Mouse (Mus musculus): ENCODE results near the gene Olfr322. TPM values are rescaled to one million over a fixed set of nuclear protein-coding genes. Genes with fewer than 3 reads are reported as not detected.
"Not testable (repeated sequence)": the region's sequence is repeated elsewhere in the genome, so short reads cannot be mapped to it uniquely, and the experiment has no call there.

The Olfr322 gene
- polyA plus RNA-seq, 1 experiment from 2014 or later, result not detected

- no peaks in the 10 kb centered on the region for H3K9me3 ChIP-seq (replicated peaks; ENCODE audit: control insufficient read depth, low read length)
- WGBS, result 67% methylated on average over 1 of the region's 1 CpGs
- no peak within 1 kb of the TSS for H3K27ac ChIP-seq (ENCODE audit: low read length)
- H3K4me1 ChIP-seq (ENCODE audit: control insufficient read depth, insufficient read depth, low read length), result no peaks in the 10 kb centered on the region
- H3K9ac ChIP-seq (ENCODE audit: low read length), result no peak within 1 kb of the TSS
- no peaks in the 10 kb centered on the region for H3K27me3 ChIP-seq (ENCODE audit: control insufficient read depth, insufficient read depth, low read length)
- no peaks in the 10 kb centered on the region for H3K36me3 ChIP-seq (ENCODE audit: control insufficient read depth, insufficient read depth)
- H3K4me2 ChIP-seq (ENCODE audit: low read depth, low read length), result no peak within 1 kb of the TSS
- ATAC-seq (replicated peaks; ENCODE audit: extremely low read depth, insufficient read depth, low FRiP score), result no peak
- H3K4me3 ChIP-seq (ENCODE audit: low read length), result no peak within 1 kb of the TSS
Measured at GRCm38 (mm10) chr11:58680799-58681198, 22.2 kb downstream of the Olfr322 start, which contains the start of gene Olfr320. Olfr320 (plus strand) TSS chr11:58681099.

GRCm38 (mm10) chr11:58698862-58699261 is 40.3 kb downstream of the Olfr322 start, which contains the start of gene Olfr319:
Olfr319 (plus strand) TSS chr11:58699162.
- H3K9me3 ChIP-seq (replicated peaks; ENCODE audit: control insufficient read depth, low read length), result peaks cover 8% of the 10 kb centered on the region
- H3K27ac ChIP-seq (ENCODE audit: low read length), result no peak within 1 kb of the TSS
- H3K4me3 ChIP-seq (ENCODE audit: low read length), result no peak within 1 kb of the TSS
- no peaks in the 10 kb centered on the region for H3K36me3 ChIP-seq (ENCODE audit: control insufficient read depth, insufficient read depth)
- ATAC-seq (replicated peaks; ENCODE audit: extremely low read depth, insufficient read depth, low FRiP score), result no peak
- no peak within 1 kb of the TSS for H3K9ac ChIP-seq (ENCODE audit: low read length)
- no peak within 1 kb of the TSS for H3K4me2 ChIP-seq (ENCODE audit: low read depth, low read length)
- no peaks in the 10 kb centered on the region for H3K27me3 ChIP-seq (ENCODE audit: control insufficient read depth, insufficient read depth, low read length)
- 71% methylated on average over 3 of the region's 3 CpGs for WGBS
- H3K4me1 ChIP-seq (ENCODE audit: control insufficient read depth, insufficient read depth, low read length), result no peaks in the 10 kb centered on the region

GRCm38 (mm10) chr11:58709086-58709485 is 50.5 kb downstream of the Olfr322 start:
- no peaks in the 10 kb centered on the region for H3K27me3 ChIP-seq (ENCODE audit: control insufficient read depth, insufficient read depth, low read length)
- ATAC-seq (replicated peaks; ENCODE audit: extremely low read depth, insufficient read depth, low FRiP score), result no peak
- 72% methylated on average over 11 of the region's 11 CpGs for WGBS

GRCm38 (mm10) chr11:58717723-58718122 is 59.1 kb downstream of the Olfr322 start:
- H3K27ac ChIP-seq (ENCODE audit: low read length); ATAC-seq (replicated peaks; ENCODE audit: extremely low read depth, insufficient read depth, low FRiP score); H3K4me1 ChIP-seq (ENCODE audit: control insufficient read depth, insufficient read depth, low read length); H3K27me3 ChIP-seq (ENCODE audit: control insufficient read depth, insufficient read depth, low read length); H3K9ac ChIP-seq (ENCODE audit: low read length); H3K9me3 ChIP-seq (replicated peaks; ENCODE audit: control insufficient read depth, low read length); H3K4me3 ChIP-seq (ENCODE audit: low read length); H3K36me3 ChIP-seq (ENCODE audit: control insufficient read depth, insufficient read depth); H3K4me2 ChIP-seq (ENCODE audit: low read depth, low read length): not testable (repeated sequence)
- 77% methylated on average over 6 of the region's 7 CpGs for WGBS

More at GRCm38 (mm10) chr11:58709086-58709485, 50.5 kb downstream of the Olfr322 start:
- Histone ChIP-seq H3K4me2 (ENCODE audit: low read depth, low read length) (no peak overlapping the region), H3K9me3 (replicated peaks; ENCODE audit: control insufficient read depth, low read length) (no peaks in the 10 kb centered on the region), H3K4me3 (ENCODE audit: low read length) (no peak overlapping the region), H3K36me3 (ENCODE audit: control insufficient read depth, insufficient read depth) (no peaks in the 10 kb centered on the region), H3K9ac (ENCODE audit: low read length) (no peak overlapping the region), H3K27ac (ENCODE audit: low read length) (no peak overlapping the region), H3K4me1 (ENCODE audit: control insufficient read depth, insufficient read depth, low read length) (no peaks in the 10 kb centered on the region)

Other genes starting within 250 kb of the Olfr322 start
- not detected in 2 replicates for gene 1810065E05Rik, start 237.7 kb upstream of the Olfr322 start, polyA plus RNA-seq (2015; fragmentation: Nextera tagmentation; extraction: Ambion mirVana)
- not detected in 2 replicates for gene Gm12253, start 226.2 kb upstream of the Olfr322 start, polyA plus RNA-seq (2015; fragmentation: Nextera tagmentation; extraction: Ambion mirVana)
- not detected in 2 replicates for gene Lypd9, start 205.9 kb upstream of the Olfr322 start, polyA plus RNA-seq (2015; fragmentation: Nextera tagmentation; extraction: Ambion mirVana)
- gene Olfr30, start 196.5 kb upstream of the Olfr322 start, polyA plus RNA-seq (2015; fragmentation: Nextera tagmentation; extraction: Ambion mirVana), result not detected in 2 replicates
- gene Olfr332, start 166.2 kb upstream of the Olfr322 start, polyA plus RNA-seq (2015; fragmentation: Nextera tagmentation; extraction: Ambion mirVana), result not detected in 2 replicates
- gene Olfr331, start 156.2 kb upstream of the Olfr322 start, polyA plus RNA-seq (2015; fragmentation: Nextera tagmentation; extraction: Ambion mirVana), result not detected in 2 replicates
- not detected in 2 replicates for gene Olfr330, start 123.9 kb upstream of the Olfr322 start, polyA plus RNA-seq (2015; fragmentation: Nextera tagmentation; extraction: Ambion mirVana)
- gene Olfr329-ps, start 112.4 kb upstream of the Olfr322 start, polyA plus RNA-seq (2015; fragmentation: Nextera tagmentation; extraction: Ambion mirVana), result not detected in 2 replicates
- gene Olfr328, start 103.1 kb upstream of the Olfr322 start, polyA plus RNA-seq (2015; fragmentation: Nextera tagmentation; extraction: Ambion mirVana), result not detected in 2 replicates
- gene Olfr224, start 88.2 kb upstream of the Olfr322 start, polyA plus RNA-seq (2015; fragmentation: Nextera tagmentation; extraction: Ambion mirVana), result 0.07 and 0.11 TPM in 2 replicates
- gene Olfr325, start 81.1 kb upstream of the Olfr322 start, polyA plus RNA-seq (2015; fragmentation: Nextera tagmentation; extraction: Ambion mirVana), result not detected in 2 replicates
- gene Olfr324, start 63.7 kb upstream of the Olfr322 start, polyA plus RNA-seq (2015; fragmentation: Nextera tagmentation; extraction: Ambion mirVana), result not detected in 2 replicates
- not detected in 2 replicates for gene 2210407C18Rik, start 42.7 kb upstream of the Olfr322 start, polyA plus RNA-seq (2015; fragmentation: Nextera tagmentation; extraction: Ambion mirVana)
- gene Olfr323, start 28.3 kb upstream of the Olfr322 start, polyA plus RNA-seq (2015; fragmentation: Nextera tagmentation; extraction: Ambion mirVana), result not detected in 2 replicates
- gene Trim58, start 18.3 kb upstream of the Olfr322 start, polyA plus RNA-seq (2015; fragmentation: Nextera tagmentation; extraction: Ambion mirVana), result 0.07 TPM in 1 of 2 replicates, not detected in the other
- not detected in 2 replicates for gene Olfr320, start 22.3 kb downstream of the Olfr322 start, polyA plus RNA-seq (2015; fragmentation: Nextera tagmentation; extraction: Ambion mirVana)
- not detected in 2 replicates for gene Olfr319, start 40.4 kb downstream of the Olfr322 start, polyA plus RNA-seq (2015; fragmentation: Nextera tagmentation; extraction: Ambion mirVana)
- not detected in 2 replicates for gene Olfr318, start 65.2 kb downstream of the Olfr322 start, polyA plus RNA-seq (2015; fragmentation: Nextera tagmentation; extraction: Ambion mirVana)
- gene Olfr317, start 80.4 kb downstream of the Olfr322 start, polyA plus RNA-seq (2015; fragmentation: Nextera tagmentation; extraction: Ambion mirVana), result not detected in 2 replicates
- not detected in 2 replicates for gene Olfr316, start 94.0 kb downstream of the Olfr322 start, polyA plus RNA-seq (2015; fragmentation: Nextera tagmentation; extraction: Ambion mirVana)
- gene Olfr315, start 114.4 kb downstream of the Olfr322 start, polyA plus RNA-seq (2015; fragmentation: Nextera tagmentation; extraction: Ambion mirVana), result not detected in 2 replicates
- gene Olfr314, start 124.2 kb downstream of the Olfr322 start, polyA plus RNA-seq (2015; fragmentation: Nextera tagmentation; extraction: Ambion mirVana), result 0.11 TPM in 1 of 2 replicates, not detected in the other
- 1.5 and 2.5 TPM in 2 replicates for gene Fam183b, start 143.2 kb downstream of the Olfr322 start, polyA plus RNA-seq (2015; fragmentation: Nextera tagmentation; extraction: Ambion mirVana)
- gene Olfr313, start 156.2 kb downstream of the Olfr322 start, polyA plus RNA-seq (2015; fragmentation: Nextera tagmentation; extraction: Ambion mirVana), result 0.09 and 0.12 TPM in 2 replicates
- gene Olfr312, start 170.5 kb downstream of the Olfr322 start, polyA plus RNA-seq (2015; fragmentation: Nextera tagmentation; extraction: Ambion mirVana), result 0.25 TPM in 1 of 2 replicates, not detected in the other
- 0.15 and 0.22 TPM in 2 replicates for gene Olfr311, start 180.5 kb downstream of the Olfr322 start, polyA plus RNA-seq (2015; fragmentation: Nextera tagmentation; extraction: Ambion mirVana)
- gene Gm12258, start 188.4 kb downstream of the Olfr322 start, polyA plus RNA-seq (2015; fragmentation: Nextera tagmentation; extraction: Ambion mirVana), result 4.3 and 5.1 TPM in 2 replicates
- 3.4 and 3.7 TPM in 2 replicates for gene 2810021J22Rik, start 208.4 kb downstream of the Olfr322 start, polyA plus RNA-seq (2015; fragmentation: Nextera tagmentation; extraction: Ambion mirVana)
- gene Zfp39, start 245.4 kb downstream of the Olfr322 start, polyA plus RNA-seq (2015; fragmentation: Nextera tagmentation; extraction: Ambion mirVana), result 3.2 and 5.0 TPM in 2 replicates